Comparison of ENCODE assay signal across 9 mouse cellular contexts in genomic region chr2:119814376-119814933, GRCm38 (mm10). TPM values are rescaled to one million over a fixed set of nuclear protein-coding genes. Genes with fewer than 3 reads are reported as not detected.
DNase-seq lines count a peak whose midpoint lies in the region; ATAC-seq and TF ChIP-seq lines count a peak whose summit lies in the region.
"Had no signal": no experiment of that assay in that cellular context is flagged by ENCODE, and none has a peak within 500 bp of the region (broad histone marks: within the 10 kb centered on the region; RNA-seq: fewer than 3 reads in every experiment).

No protein-coding gene starts in this region.

- 75% methylated on average over 7 of the region's 7 CpGs for WGBS in embryonic facial prominence, embryonic 13.5 days
- WGBS in embryonic facial prominence, embryonic 10.5 days = 78% methylated on average over 7 of the region's 7 CpGs
- 60% methylated on average over 7 of the region's 7 CpGs for WGBS in lung, embryonic 16.5 days

- H3K9ac ChIP-seq in embryonic facial prominence, embryonic 13.5 days = 0 out of 2 replicates have a peak overlapping the region, but pooled peaks have one; percentile 22
- no peak overlapping the region for H3K9ac ChIP-seq in lung, embryonic 16.5 days (ENCODE audit: low read length)

- H3K27me3 ChIP-seq in embryonic facial prominence, embryonic 13.5 days = no peaks in the 10 kb centered on the region
- H3K27me3 ChIP-seq in embryonic facial prominence, embryonic 10.5 days (replicated peaks; ENCODE audit: low read depth, poor library complexity, severe bottlenecking) = no peaks in the 10 kb centered on the region
- no peaks in the 10 kb centered on the region for H3K27me3 ChIP-seq in lung, embryonic 16.5 days (ENCODE audit: control insufficient read depth, insufficient read depth, low read depth, low read length)
- H3K27me3 ChIP-seq in testis, adult 2 months (ENCODE audit: control insufficient read depth, insufficient read depth, low read length) = no peaks in the 10 kb centered on the region

- H3K4me1 ChIP-seq in embryonic facial prominence, embryonic 13.5 days = peaks cover 6% of the 10 kb centered on the region
- H3K4me1 ChIP-seq in embryonic facial prominence, embryonic 10.5 days = peaks cover 5% of the 10 kb centered on the region
- H3K4me1 ChIP-seq in lung, embryonic 16.5 days (replicated peaks; ENCODE audit: control insufficient read depth, insufficient read depth, low read length) = 0 out of 2 replicates have a peak, but pooled peaks cover 2% of the 10 kb centered on the region
- H3K4me1 ChIP-seq in testis, adult 2 months (ENCODE audit: control insufficient read depth, insufficient read depth, low read length) = no peaks in the 10 kb centered on the region

- peaks cover 74% of the 10 kb centered on the region for H3K36me3 ChIP-seq in embryonic facial prominence, embryonic 13.5 days
- peaks cover 76% of the 10 kb centered on the region for H3K36me3 ChIP-seq in embryonic facial prominence, embryonic 10.5 days (replicated peaks)
- H3K36me3 ChIP-seq in lung, embryonic 16.5 days (ENCODE audit: control insufficient read depth, insufficient read depth, low read length) = peaks cover 4% of the 10 kb centered on the region
- H3K36me3 ChIP-seq in testis, adult 2 months (ENCODE audit: control insufficient read depth, insufficient read depth, low read length) = no peaks in the 10 kb centered on the region

- no peaks in the 10 kb centered on the region for H3K9me3 ChIP-seq in embryonic facial prominence, embryonic 13.5 days
- no peaks in the 10 kb centered on the region for H3K9me3 ChIP-seq in embryonic facial prominence, embryonic 10.5 days
- H3K9me3 ChIP-seq in lung, embryonic 16.5 days (ENCODE audit: control insufficient read depth, low read length) = no peaks in the 10 kb centered on the region

- no peak for DNase-seq in embryonic facial prominence, embryonic 10.5 days (ENCODE audit: low spot score)
- DNase-seq in lung, postnatal 25 days (ENCODE audit: low spot score) = no peak
- peak; percentile 69 to 80 for DNase-seq in layer of hippocampus, postnatal 10 days (ENCODE audit: low spot score in 2 of 2)
- no peak for DNase-seq in kidney, adult 9 months
- no peak for DNase-seq in adrenal gland, postnatal 4 days (ENCODE audit: low spot score in 2 of 2)

- ATAC-seq in embryonic facial prominence, embryonic 13.5 days (ENCODE audit: insufficient number of reproducible peaks, insufficient read depth, low FRiP score, low TSS enrichment, low read depth) = no peak
- peak; percentile 68 for ATAC-seq in lung, embryonic 16.5 days (ENCODE audit: low read depth)

- H3K4me3 ChIP-seq in embryonic facial prominence, embryonic 13.5 days = no peak overlapping the region
- H3K4me3 ChIP-seq in embryonic facial prominence, embryonic 10.5 days = no peak overlapping the region
- H3K4me3 ChIP-seq in lung, embryonic 16.5 days (ENCODE audit: low read length) = no peak overlapping the region
- no peak overlapping the region for H3K4me3 ChIP-seq in testis, adult 2 months (ENCODE audit: control insufficient read depth, low read depth, low read length)

- no peak overlapping the region; the same call in 1 of the 2 replicates for H3K27ac ChIP-seq in embryonic facial prominence, embryonic 13.5 days
- no peak overlapping the region for H3K27ac ChIP-seq in embryonic facial prominence, embryonic 10.5 days (replicated peaks)
- peak overlapping the region; percentile 23; the same call in 1 of the 2 replicates for H3K27ac ChIP-seq in lung, embryonic 16.5 days (ENCODE audit: low read length)
- H3K27ac ChIP-seq in testis, adult 2 months (ENCODE audit: control insufficient read depth, insufficient read depth, low read depth, low read length) = peak overlapping the region; percentile 6

- H3K4me2 ChIP-seq in embryonic facial prominence, embryonic 13.5 days = no peak overlapping the region
- no peak overlapping the region for H3K4me2 ChIP-seq in lung, embryonic 16.5 days (ENCODE audit: low read depth, low read length)

- TF ChIP-seq POLR2A in testis, adult 2 months (IDR thresholded peaks at IDR 0.05; ENCODE audit: control insufficient read depth, low read depth, low read length) = no peak

- no peak for TF ChIP-seq CTCF in testis, adult 2 months (IDR thresholded peaks at IDR 0.05; ENCODE audit: control insufficient read depth, insufficient read depth, insufficient replicate concordance, low read depth, low read length)

RNA-seq across cellular contexts. Expression of gene Tyro3, which starts 16.9 kb away (rescaled TPM):
- polyA plus RNA-seq in embryonic facial prominence, embryonic 13.5 days (2015; fragmentation: Nextera tagmentation; extraction: Ambion mirVana) = 27.3 and 28.5 TPM in 2 replicates
- polyA plus RNA-seq in embryonic facial prominence, embryonic 10.5 days (2016; fragmentation: Nextera tagmentation; extraction: Ambion mirVana) = 19.3 and 22.5 TPM in 2 replicates
- polyA plus RNA-seq in lung, embryonic 16.5 days (2015; fragmentation: Nextera tagmentation; extraction: Ambion mirVana) = 17.0 and 20.1 TPM in 2 replicates
- total RNA-seq in layer of hippocampus, postnatal 10 days (2021) = 10 to 100 TPM; 48.6 to 64.7 TPM
- 18.7 and 26.0 TPM in 2 replicates for polyA plus RNA-seq in testis, adult 2 months (2012; rRNA removed)
- total RNA-seq in adrenal gland, postnatal 4 days (2021) = 10 to 100 TPM; 13.3 to 15.6 TPM

RNA-seq across cellular contexts. Expression of gene Rpap1, which starts 27.1 kb away (rescaled TPM):
- polyA plus RNA-seq in embryonic facial prominence, embryonic 13.5 days (2015; fragmentation: Nextera tagmentation; extraction: Ambion mirVana) = 31.5 and 31.9 TPM in 2 replicates
- 40.6 and 41.1 TPM in 2 replicates for polyA plus RNA-seq in embryonic facial prominence, embryonic 10.5 days (2016; fragmentation: Nextera tagmentation; extraction: Ambion mirVana)
- 28.2 and 31.3 TPM in 2 replicates for polyA plus RNA-seq in lung, embryonic 16.5 days (2015; fragmentation: Nextera tagmentation; extraction: Ambion mirVana)
- total RNA-seq in layer of hippocampus, postnatal 10 days (2021) = 10 to 100 TPM; 16.4 to 16.7 TPM
- polyA plus RNA-seq in testis, adult 2 months (2012; rRNA removed) = 13.4 and 13.7 TPM in 2 replicates
- 10 to 100 TPM; 30.0 to 30.8 TPM for total RNA-seq in adrenal gland, postnatal 4 days (2021)

RNA-seq across cellular contexts. Expression of gene Ltk, which starts 54.2 kb away (rescaled TPM):
- 0.18 TPM in 1 of 2 replicates, not detected in the other for polyA plus RNA-seq in embryonic facial prominence, embryonic 13.5 days (2015; fragmentation: Nextera tagmentation; extraction: Ambion mirVana)
- polyA plus RNA-seq in embryonic facial prominence, embryonic 10.5 days (2016; fragmentation: Nextera tagmentation; extraction: Ambion mirVana) = not detected in 2 replicates
- 1.3 and 1.5 TPM in 2 replicates for polyA plus RNA-seq in lung, embryonic 16.5 days (2015; fragmentation: Nextera tagmentation; extraction: Ambion mirVana)
- 1 to 10 TPM; 3.6 to 4.8 TPM for total RNA-seq in layer of hippocampus, postnatal 10 days (2021)
- polyA plus RNA-seq in testis, adult 2 months (2012; rRNA removed) = 2.2 and 3.0 TPM in 2 replicates
- 1 to 10 TPM; 1.2 to 1.3 TPM for total RNA-seq in adrenal gland, postnatal 4 days (2021)
- total RNA-seq: hematopoietic stem cell, adult 5-6 weeks had no signal

Comparison
In these comparisons a context has a peak if more than half of its experiments do, and no peak if none do; other contexts are left out.
1. H3K27ac ChIP-seq: peak in lung, embryonic 16.5 days (single experiment) and testis, adult 2 months (single experiment); none in embryonic facial prominence, embryonic 13.5 days (single experiment) and embryonic facial prominence, embryonic 10.5 days (single experiment).
2. DNase-seq: peak in layer of hippocampus, postnatal 10 days (2 of 2); none in embryonic facial prominence, embryonic 10.5 days (single experiment), lung, postnatal 25 days (single experiment), kidney, adult 9 months (single experiment) and adrenal gland, postnatal 4 days (0 of 2).